Mouse (Mus musculus) lung, postnatal 0 days (tissue): ENCODE results near the gene Efemp1. TPM values are rescaled to one million over a fixed set of nuclear protein-coding genes. Genes with fewer than 3 reads are reported as not detected.
A peak's percentile ranks its signal among the peaks of the same experiment; 100 is the strongest.

Experiments
- ATAC-seq: fragments of 200-750 bp; cut with Nextera tagmentation; 2 replicates; pipeline ENCODE4 v1.8.0; 2017; ENCODE audit warnings: moderate library complexity
- DNase-seq: peaks from one replicate; pipeline ENCODE4 v3.0.0-alpha.2; 2016; ENCODE audit warnings: low spot score
- H3K27ac ChIP-seq: fragments of 300-500 bp; sonication (generic); 2 replicates; pipeline ENCODE4 v1.5.1; 2014; ENCODE audit warnings: antibody characterized with exemption, mild to moderate bottlenecking, low read length, mixed read lengths
- H3K27me3 ChIP-seq: fragments of 300-500 bp; sonication (generic); replicated peaks from 2 replicates; pipeline ENCODE4 v1.6.1; 2014; ENCODE audit warnings: low read length, mixed read lengths; ENCODE audit not compliant: insufficient read depth
- H3K36me3 ChIP-seq: fragments of 300-500 bp; sonication (generic); 2 replicates; pipeline ENCODE4 v1.6.1; 2014; ENCODE audit warnings: low read length, mixed read lengths; ENCODE audit not compliant: insufficient read depth
- H3K4me1 ChIP-seq: fragments of 300-500 bp; sonication (generic); 2 replicates; pipeline ENCODE4 v1.6.1; 2014; ENCODE audit warnings: antibody characterized with exemption, low read depth, low read length, mixed read lengths; ENCODE audit not compliant: insufficient read depth
- H3K4me2 ChIP-seq: fragments of 300-500 bp; sonication (generic); replicated peaks from 2 replicates; pipeline ENCODE4 v1.6.1; 2014; ENCODE audit warnings: low read depth, mild to moderate bottlenecking, low read length, moderate library complexity, mixed read lengths
- H3K4me3 ChIP-seq: fragments of 300-500 bp; sonication (generic); 2 replicates; pipeline ENCODE4 v1.5.1; 2014; ENCODE audit warnings: low read depth, low read length
- H3K9ac ChIP-seq: fragments of 300-500 bp; sonication (generic); replicated peaks from 2 replicates; pipeline ENCODE4 v1.6.1; 2014; ENCODE audit warnings: low read depth, mild to moderate bottlenecking
- H3K9me3 ChIP-seq: fragments of 300-500 bp; sonication (generic); 2 replicates; pipeline ENCODE4 v1.6.1; 2016; ENCODE audit warnings: low read length, mixed read lengths
- CTCF ChIP-seq: IDR thresholded peaks from 2 replicates; pipeline ENCODE4 v1.5.1; 2016; ENCODE audit warnings: antibody characterized with exemption, mild to moderate bottlenecking
- EP300 ChIP-seq: IDR thresholded peaks from 2 replicates; pipeline ENCODE4 v1.6.1; 2016; ENCODE audit warnings: antibody characterized with exemption, mild to moderate bottlenecking, control low read depth
- WGBS: fragments of 180-500 bp; shearing (Covaris S2); extraction: QIAGEN DNeasy Blood & Tissue Kit; methylation state at CpG from one replicate; pipeline ENCODE4 v1.1.7; 2014; 5-methylcytosine and 5-hydroxymethylcytosine counted together
- polyA plus RNA-seq: library from polyadenylated mRNA; unstranded; fragments of >200 nt; fragmentation: Nextera tagmentation; extraction: Ambion mirVana; gene quantifications from 2 replicates; pipeline ENCODE4 v1.2.1, GENCODE M21; 2015

Gene Efemp1
- polyA plus RNA-seq, 1 experiment from 2014 or later: 25.8 TPM

DNA sequence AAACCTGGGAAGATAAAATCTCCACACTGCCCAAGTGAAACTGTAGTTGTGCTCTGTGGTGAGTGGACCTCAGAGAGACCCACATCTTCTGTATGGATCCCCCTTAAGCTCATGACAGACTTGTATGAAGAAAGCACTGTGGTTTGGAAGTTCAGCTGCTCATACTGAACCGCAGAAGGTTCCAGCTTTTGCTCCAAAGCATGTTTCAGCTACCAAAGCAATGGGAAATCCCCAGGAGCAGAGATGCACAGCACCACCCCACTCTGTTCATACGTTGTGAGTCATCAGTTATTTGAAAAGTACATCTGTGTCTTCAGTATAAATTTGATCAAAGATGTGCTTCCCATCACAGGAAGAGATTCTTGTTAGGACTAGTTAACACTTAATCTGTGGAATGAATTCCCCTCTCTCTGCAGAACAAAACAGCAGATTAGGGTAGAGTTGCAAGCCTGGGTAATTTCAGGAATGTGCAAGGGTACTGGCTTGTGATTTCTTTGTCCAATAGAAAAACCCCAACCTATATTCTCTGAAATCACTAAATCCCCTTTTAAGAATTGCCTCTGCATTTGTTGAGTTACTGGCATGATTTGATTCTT is 28.5 kb downstream of the Efemp1 start:
- Histone ChIP-seq H3K4me1 (no peaks in the 10 kb centered on the region), H3K27me3 (no peaks in the 10 kb centered on the region), H3K9me3 (no peaks in the 10 kb centered on the region), H3K4me3 (no peak overlapping the region), H3K36me3 (no peaks in the 10 kb centered on the region), H3K4me2 (no peak overlapping the region), H3K9ac (no peak overlapping the region), H3K27ac (no peak overlapping the region)
- TF ChIP-seq CTCF: no peak
- no peak for TF ChIP-seq EP300
- WGBS: 67% methylated on average over 2 of the region's 2 CpGs
- ATAC-seq (no peak), DNase-seq (no peak)

DNA sequence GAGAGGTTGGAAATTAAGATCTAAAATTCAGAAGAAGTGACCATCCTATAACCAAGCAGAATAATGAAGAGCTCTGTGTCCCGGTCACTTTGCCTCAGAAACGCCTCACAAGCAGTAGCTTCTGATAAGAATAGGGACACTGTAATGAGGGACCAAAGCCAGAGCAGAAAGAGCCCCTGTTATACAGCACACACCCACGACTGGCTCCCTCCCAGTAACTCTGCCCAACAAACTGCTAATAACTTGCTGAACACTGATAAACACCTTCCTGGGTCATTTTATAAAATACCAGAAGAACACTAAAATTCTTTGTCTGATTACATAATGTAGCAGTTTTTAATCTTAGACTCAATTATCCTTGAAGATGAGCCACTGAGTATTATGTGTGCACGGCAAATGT is 30.1 kb downstream of the Efemp1 start:
- Histone ChIP-seq H3K9ac (no peak overlapping the region), H3K9me3 (no peaks in the 10 kb centered on the region), H3K4me1 (no peaks in the 10 kb centered on the region), H3K27ac (no peak overlapping the region), H3K4me3 (no peak overlapping the region), H3K27me3 (no peaks in the 10 kb centered on the region), H3K4me2 (no peak overlapping the region), H3K36me3 (no peaks in the 10 kb centered on the region)
- 40% methylated on average over 4 of the region's 4 CpGs for WGBS
- TF ChIP-seq CTCF: no peak
- DNase-seq: no peak
- no peak for ATAC-seq

DNA sequence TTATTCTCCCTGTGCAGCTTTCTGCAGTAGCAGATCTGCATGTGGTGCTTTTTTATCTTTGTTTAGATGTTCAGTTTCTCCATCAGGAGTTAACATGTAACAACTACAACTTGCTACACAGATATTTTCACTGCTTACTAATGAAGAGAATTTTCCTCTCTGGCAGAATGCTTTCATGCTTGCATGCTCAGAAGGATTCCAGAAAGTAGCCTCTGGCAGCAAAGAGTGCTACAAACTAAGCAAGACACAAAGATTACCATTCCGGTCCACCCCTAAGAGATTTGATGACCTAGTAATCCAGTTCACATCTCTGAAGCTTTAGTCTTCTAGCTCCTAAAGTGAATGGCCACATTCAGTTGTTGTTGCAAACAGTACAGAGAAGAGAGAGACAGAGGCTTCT is 36.5 kb downstream of the Efemp1 start:
- ATAC-seq: no peak
- no peaks in the 10 kb centered on the region for H3K4me1 ChIP-seq
- H3K9ac ChIP-seq: no peak overlapping the region
- WGBS: 78% methylated on average over 1 of the region's 1 CpGs
- no peaks in the 10 kb centered on the region for H3K27me3 ChIP-seq
- no peaks in the 10 kb centered on the region for H3K36me3 ChIP-seq
- TF ChIP-seq CTCF: no peak
- TF ChIP-seq EP300: no peak
- H3K4me3 ChIP-seq: no peak overlapping the region
- DNase-seq: no peak
- no peaks in the 10 kb centered on the region for H3K9me3 ChIP-seq
- no peak overlapping the region for H3K27ac ChIP-seq
- H3K4me2 ChIP-seq: no peak overlapping the region

DNA sequence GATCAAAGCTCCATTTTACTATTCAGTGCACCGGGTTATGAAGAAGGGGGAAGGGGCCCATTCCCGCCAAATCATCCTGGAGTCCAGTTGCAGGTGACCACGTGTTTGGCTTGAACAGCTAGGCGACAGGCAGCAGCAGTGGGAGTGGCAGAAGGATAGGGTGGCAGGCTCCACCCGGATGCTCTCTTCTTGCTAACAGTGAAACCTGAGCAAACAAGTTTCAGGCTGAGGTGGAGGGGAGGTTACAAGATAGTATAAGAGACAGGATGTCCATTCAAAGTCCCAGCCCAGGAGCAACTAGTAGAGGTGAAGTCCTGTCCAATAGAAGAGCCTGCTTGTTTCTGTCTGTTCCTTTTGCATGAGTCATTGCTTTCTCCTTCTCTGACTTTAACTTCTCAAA is 38.5 kb downstream of the Efemp1 start:
- TF ChIP-seq EP300 (no peak), CTCF (no peak)
- ATAC-seq (no peak), DNase-seq (no peak)
- WGBS: 41% methylated on average over 5 of the region's 5 CpGs
- no peaks in the 10 kb centered on the region for H3K4me1 ChIP-seq
- no peaks in the 10 kb centered on the region for H3K9me3 ChIP-seq
- no peak overlapping the region for H3K27ac ChIP-seq
- H3K4me3 ChIP-seq: no peak overlapping the region
- no peak overlapping the region for H3K4me2 ChIP-seq
- H3K9ac ChIP-seq: no peak overlapping the region
- H3K36me3 ChIP-seq: no peaks in the 10 kb centered on the region
- no peaks in the 10 kb centered on the region for H3K27me3 ChIP-seq

DNA sequence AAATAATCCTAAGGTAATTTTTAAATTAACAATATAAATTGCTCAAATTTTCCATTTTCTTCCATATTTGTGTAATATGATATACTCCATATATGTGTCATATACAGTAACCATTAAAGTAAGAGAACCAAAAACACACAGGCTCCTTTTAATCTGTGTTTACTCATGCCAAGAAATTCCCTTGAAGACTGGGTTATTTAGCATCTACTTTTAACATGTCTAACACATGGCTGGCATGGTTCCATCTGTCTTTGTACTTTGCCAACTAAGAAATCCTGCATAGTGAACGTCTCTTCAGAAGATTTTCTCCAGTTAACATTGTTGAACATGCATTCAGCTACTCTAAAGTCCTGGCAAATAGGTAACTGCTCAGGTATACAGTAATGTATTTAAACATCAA is 46.4 kb downstream of the Efemp1 start:
- WGBS: 21% methylated on average over 1 of the region's 1 CpGs

DNA sequence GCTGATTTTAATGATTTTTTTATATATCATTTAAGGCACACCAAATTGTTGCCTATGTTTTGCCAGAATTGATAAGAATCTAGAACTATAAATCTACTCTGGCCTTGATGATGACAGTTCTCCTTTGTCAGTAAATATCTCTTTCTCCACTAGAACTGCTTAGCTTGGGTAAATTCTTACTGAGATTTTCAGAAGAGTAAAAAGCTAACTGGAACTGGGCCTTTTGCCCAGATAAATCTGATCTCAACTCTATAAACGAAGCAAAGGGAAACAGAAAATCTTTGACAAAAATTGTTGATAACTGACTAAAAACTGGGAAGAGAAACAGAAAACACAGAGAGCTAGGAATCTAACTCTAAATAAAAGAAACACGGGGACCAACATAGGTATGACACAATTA is 51.6 kb downstream of the Efemp1 start:
- TF ChIP-seq EP300 (no peak), CTCF (no peak)
- H3K27ac ChIP-seq: no peak overlapping the region
- H3K36me3 ChIP-seq: no peaks in the 10 kb centered on the region
- H3K9ac ChIP-seq: no peak overlapping the region
- no peak for ATAC-seq
- no peaks in the 10 kb centered on the region for H3K27me3 ChIP-seq
- H3K4me1 ChIP-seq: no peaks in the 10 kb centered on the region
- DNase-seq: no peak
- H3K9me3 ChIP-seq: no peaks in the 10 kb centered on the region
- no peak overlapping the region for H3K4me2 ChIP-seq
- WGBS: 56% methylated on average over 2 of the region's 2 CpGs
- H3K4me3 ChIP-seq: no peak overlapping the region

More for the DNA sequence above, 46.4 kb downstream of the Efemp1 start:
- no peak for DNase-seq
- H3K4me1 ChIP-seq: no peaks in the 10 kb centered on the region
- H3K27me3 ChIP-seq: no peaks in the 10 kb centered on the region
- ATAC-seq: no peak
- no peak overlapping the region for H3K4me3 ChIP-seq
- TF ChIP-seq CTCF (no peak), EP300 (no peak)
- no peak overlapping the region for H3K9ac ChIP-seq
- no peaks in the 10 kb centered on the region for H3K9me3 ChIP-seq
- no peak overlapping the region for H3K4me2 ChIP-seq
- H3K27ac ChIP-seq: no peak overlapping the region
- no peaks in the 10 kb centered on the region for H3K36me3 ChIP-seq

DNA sequence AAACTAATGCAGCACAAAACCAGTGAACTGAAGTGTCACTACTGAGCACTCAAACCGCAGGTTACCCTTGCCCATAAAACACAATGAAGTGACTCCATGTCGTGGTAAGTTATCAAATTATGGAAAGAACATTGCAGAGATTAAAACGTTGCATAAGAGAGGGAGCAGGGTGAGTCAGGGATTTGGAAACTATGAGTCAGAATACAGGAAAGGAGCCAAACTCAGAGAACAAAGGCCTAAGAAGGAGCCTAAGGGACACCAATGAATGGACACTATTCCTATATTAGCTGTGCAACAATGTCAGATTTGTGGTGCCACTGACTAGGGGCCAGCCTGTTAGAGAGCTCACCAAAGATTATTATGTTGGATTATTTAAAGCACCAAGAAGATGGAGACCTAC is 53.3 kb downstream of the Efemp1 start:
- DNase-seq (peak; percentile 73), ATAC-seq (peak; percentile 74)
- H3K9me3 ChIP-seq: no peaks in the 10 kb centered on the region
- no peaks in the 10 kb centered on the region for H3K36me3 ChIP-seq
- H3K4me3 ChIP-seq: no peak overlapping the region
- H3K4me2 ChIP-seq: no peak overlapping the region
- no peaks in the 10 kb centered on the region for H3K27me3 ChIP-seq
- no peak overlapping the region for H3K27ac ChIP-seq
- WGBS: 37% methylated on average over 3 of the region's 3 CpGs
- H3K9ac ChIP-seq: no peak overlapping the region
- H3K4me1 ChIP-seq: no peaks in the 10 kb centered on the region
- TF ChIP-seq CTCF (no peak), EP300 (peak; percentile 76)
